Mouse (Mus musculus) left cerebral cortex, postnatal 14 days (tissue): ENCODE measurements around the gene Efcab2. TPM values are rescaled to one million over a fixed set of nuclear protein-coding genes. Genes with fewer than 3 reads are reported as not detected.

Source experiments
- DNase-seq, 2 experiments: peaks; one replicate each; pipeline ENCODE4 v3.0.0; 2021 to 2022; ENCODE audit warnings: low spot score in 2 of 2, mixed read lengths in 1 of 2
- intact Hi-C: fragments of 180-260 bp; cut with DNase I; formaldehyde crosslinking; loops from one replicate; pipeline ENCODE4 v1.15.1; 2025
- total RNA-seq, 2 experiments: library from RNA; stranded (reverse); gene quantifications; 2 replicates each; pipeline ENCODE4 v1.2.3; 2021

Gene Efcab2
- total RNA-seq, 2 experiments from 2014 or later = 9.8 to 11.3 TPM

- DNase-seq = no peak
- intact Hi-C loops = no loop called here
These were observed 49.2 kb downstream of the Efcab2 start for GRCm38 (mm10) chr1:178455120-178455519.

GRCm38 (mm10) chr1:178458029-178458428 lies 52.1 kb downstream of the Efcab2 start:
- intact Hi-C loops = no loop called here
- DNase-seq = no peak

GRCm38 (mm10) chr1:178463712-178464111 lies 57.8 kb downstream of the Efcab2 start:
- peak; percentile 90 to 93 for DNase-seq
- intact Hi-C loops = loop anchor here (5.0 to 10.0 kb wide), 3 partner anchors 151 to 519 kb away; no protein-coding TSS in a partner anchor

- intact Hi-C loops = loop anchor here (5.0 to 10.0 kb wide), 3 partner anchors 152 to 519 kb away; no protein-coding TSS in a partner anchor
- DNase-seq = no peak
These were observed 58.3 kb downstream of the Efcab2 start for GRCm38 (mm10) chr1:178464140-178464539.

- no peak for DNase-seq
- intact Hi-C loops = loop anchor here (5.0 to 10.0 kb wide), 2 partner anchors 523 to 1010 kb away; no protein-coding TSS in a partner anchor
These were observed 61.7 kb downstream of the Efcab2 start for GRCm38 (mm10) chr1:178467594-178467993.

GRCm38 (mm10) chr1:178468280-178468679 lies 62.4 kb downstream of the Efcab2 start:
- intact Hi-C loops = loop anchor here (5.0 to 10.0 kb wide), 2 partner anchors 523 to 1009 kb away; no protein-coding TSS in a partner anchor
- DNase-seq = peak; percentile 61 to 75

- DNase-seq = no peak
- intact Hi-C loops = no loop called here
These were observed 78.0 kb downstream of the Efcab2 start for GRCm38 (mm10) chr1:178483854-178484253.

- intact Hi-C loops = no loop called here
- DNase-seq = no peak
These were observed 79.4 kb downstream of the Efcab2 start for GRCm38 (mm10) chr1:178485138-178485867.

GRCm38 (mm10) chr1:178485868-178486220 lies 80.0 kb downstream of the Efcab2 start:
- DNase-seq = no peak
- intact Hi-C loops = no loop called here

- peak; percentile 46 to 59 for DNase-seq
- intact Hi-C loops = no loop called here
These were observed 80.9 kb downstream of the Efcab2 start for GRCm38 (mm10) chr1:178486828-178487227.

GRCm38 (mm10) chr1:178489127-178489526 lies 83.2 kb downstream of the Efcab2 start:
- no peak for DNase-seq
- intact Hi-C loops = no loop called here

GRCm38 (mm10) chr1:178491733-178492132 lies 85.8 kb downstream of the Efcab2 start:
- DNase-seq = no peak
- intact Hi-C loops = no loop called here

GRCm38 (mm10) chr1:178492493-178492892 lies 86.6 kb downstream of the Efcab2 start:
- no peak for DNase-seq
- intact Hi-C loops = no loop called here

- intact Hi-C loops = no loop called here
- no peak for DNase-seq
These were observed 90.3 kb downstream of the Efcab2 start for GRCm38 (mm10) chr1:178496186-178496585.

- peak; percentile 10 to 15 for DNase-seq
- intact Hi-C loops = no loop called here
These were observed 91.0 kb downstream of the Efcab2 start for GRCm38 (mm10) chr1:178496841-178497240.

GRCm38 (mm10) chr1:178506938-178507337 lies 101.1 kb downstream of the Efcab2 start:
- no peak for DNase-seq
- intact Hi-C loops = no loop called here

- DNase-seq = no peak
- intact Hi-C loops = no loop called here
These were observed 106.6 kb downstream of the Efcab2 start for GRCm38 (mm10) chr1:178512323-178513031.

GRCm38 (mm10) chr1:178513954-178514353 lies 108.1 kb downstream of the Efcab2 start:
- intact Hi-C loops = no loop called here
- no peak for DNase-seq

- no peak for DNase-seq
- intact Hi-C loops = no loop called here
These were observed 110.0 kb downstream of the Efcab2 start for GRCm38 (mm10) chr1:178515839-178516238.

- no peak for DNase-seq
- intact Hi-C loops = no loop called here
These were observed 116.5 kb downstream of the Efcab2 start for GRCm38 (mm10) chr1:178522389-178522788.

- intact Hi-C loops = no loop called here
- no peak for DNase-seq
These were observed 117.3 kb downstream of the Efcab2 start for GRCm38 (mm10) chr1:178523152-178523551.
